Mouse (Mus musculus): ENCODE data around the gene Cyp21a1.

DNA sequence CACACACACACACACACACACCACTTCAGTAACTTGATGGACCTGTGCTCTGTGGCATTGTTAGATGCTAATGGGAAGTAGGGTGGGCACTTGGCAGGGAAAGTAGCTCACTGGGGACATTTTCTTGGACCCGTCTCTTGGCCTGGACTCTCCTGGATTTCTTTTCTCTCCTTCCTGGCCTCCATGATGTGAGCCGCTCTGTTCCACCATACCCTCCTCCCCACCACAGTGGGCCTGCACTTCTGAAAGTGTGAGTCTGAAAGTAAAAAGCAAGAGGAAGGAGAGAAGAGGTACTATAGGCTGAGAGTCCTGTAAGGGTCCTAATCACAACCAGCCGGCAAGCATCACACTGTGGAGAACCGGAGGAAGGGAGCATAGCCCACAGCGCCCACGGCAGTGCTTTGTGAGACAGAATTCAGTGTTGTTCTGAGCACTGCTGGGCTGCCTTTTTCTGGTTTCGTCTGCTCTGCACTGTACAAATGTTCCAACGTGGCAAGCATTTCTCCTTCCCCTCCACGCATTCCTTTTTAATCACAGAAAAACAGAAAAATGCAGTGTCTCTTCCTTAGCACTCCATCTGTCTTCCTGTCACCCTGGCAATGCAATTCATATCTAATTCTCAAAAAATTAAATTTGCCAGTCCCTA, 26.6 kb downstream of the Cyp21a1 start:
- no peak for TF ChIP-seq CTCF (IDR thresholded peaks at IDR 0.05; ENCODE audit: low read depth, low read length)
- no peak for TF ChIP-seq POLR2A (IDR thresholded peaks at IDR 0.05; ENCODE audit: insufficient read depth, low read length)

Data from ES-Bruce4 (cell line).